Mouse (Mus musculus) gastrocnemius, adult 18-20 months (tissue): Measurements from ENCODE around the gene Rapgef1. TPM values are rescaled to one million over a fixed set of nuclear protein-coding genes. Genes with fewer than 3 reads are reported as not detected.
"Not testable (repeated sequence)": the region's sequence is repeated elsewhere in the genome, so short reads cannot be mapped to it uniquely, and the experiment has no call there.

Experiments used
- DNase-seq: peaks from one replicate; pipeline ENCODE4 v3.0.0; 2021; ENCODE audit warnings: low spot score
- total RNA-seq, 2 experiments: library from RNA; stranded (reverse); gene quantifications; 2 replicates each; pipeline ENCODE4 v1.2.3; 2021

Gene Rapgef1
- total RNA-seq, 2 experiments from 2014 or later = 137 to 155 TPM

DNA sequence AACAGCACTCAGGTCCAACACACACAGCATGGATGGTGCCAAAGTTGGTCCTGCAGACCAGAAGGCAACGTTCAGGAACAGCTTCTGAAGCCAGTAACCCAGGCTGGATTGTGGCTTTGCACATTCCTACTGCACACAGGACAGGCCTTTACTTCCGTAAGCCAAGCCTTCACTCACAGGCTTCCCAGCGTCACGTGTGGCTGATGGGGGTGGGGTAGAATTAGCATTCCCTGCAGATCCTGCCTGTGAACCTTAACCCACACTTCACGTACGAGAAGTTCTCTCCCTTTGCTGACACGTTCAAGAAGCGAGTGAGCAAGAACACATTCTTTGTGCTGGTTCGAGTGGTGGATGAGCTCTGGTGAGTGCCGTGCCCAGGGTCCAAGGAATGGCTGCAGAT, 113.0 kb downstream of the Rapgef1 start:
- DNase-seq = no peak

GRCm38 (mm10) chr2:29733348-29733747, 113.8 kb downstream of the Rapgef1 start:
- no peak for DNase-seq

- DNase-seq = no peak
Observed at GRCm38 (mm10) chr2:29735708-29736107, 116.2 kb downstream of the Rapgef1 start.

- DNase-seq = no peak
Observed at GRCm38 (mm10) chr2:29737209-29737925, 117.8 kb downstream of the Rapgef1 start.

- DNase-seq = no peak
Observed at GRCm38 (mm10) chr2:29738799-29739198, 119.3 kb downstream of the Rapgef1 start.

GRCm38 (mm10) chr2:29739368-29739767, 119.8 kb downstream of the Rapgef1 start:
- no peak for DNase-seq

GRCm38 (mm10) chr2:29741207-29741606, 121.7 kb downstream of the Rapgef1 start:
- DNase-seq = no peak

GRCm38 (mm10) chr2:29744256-29744655, 124.7 kb downstream of the Rapgef1 start:
- no peak for DNase-seq

DNA sequence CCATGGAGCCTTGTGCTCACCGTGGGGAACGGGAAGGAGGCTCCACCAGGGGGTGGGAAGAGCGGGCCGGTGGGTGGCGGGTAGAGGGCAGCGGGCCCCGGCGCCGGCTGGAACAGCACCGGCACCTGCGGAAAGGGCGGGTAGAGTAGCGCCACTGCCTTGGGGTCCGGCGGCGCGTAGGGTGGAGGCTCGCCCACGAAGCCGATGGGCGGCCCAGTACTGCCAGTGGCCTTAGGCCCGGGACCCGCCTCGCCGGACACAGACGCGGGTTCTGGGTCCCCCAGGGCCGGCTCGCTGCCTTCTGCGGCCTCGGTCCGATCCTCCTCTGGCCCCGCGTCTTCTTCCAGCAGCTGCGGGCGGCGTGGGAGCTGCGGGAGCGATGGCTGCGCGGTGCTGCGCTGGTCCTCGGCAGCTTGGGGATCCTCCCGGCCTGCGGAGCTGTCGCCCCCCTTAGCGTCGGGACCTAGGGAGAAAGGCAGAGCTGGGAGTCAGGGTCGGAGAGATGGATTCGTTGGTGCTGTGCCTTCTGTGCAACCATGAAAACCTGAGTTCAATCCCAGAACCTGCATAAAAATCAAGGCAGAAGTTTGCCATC, 127.8 kb downstream of the Rapgef1 start:
- DNase-seq = no peak

- DNase-seq = no peak
Observed at GRCm38 (mm10) chr2:29747852-29748251, 128.3 kb downstream of the Rapgef1 start.

- no peak for DNase-seq
Observed at GRCm38 (mm10) chr2:29748499-29748898, 129.0 kb downstream of the Rapgef1 start.

DNA sequence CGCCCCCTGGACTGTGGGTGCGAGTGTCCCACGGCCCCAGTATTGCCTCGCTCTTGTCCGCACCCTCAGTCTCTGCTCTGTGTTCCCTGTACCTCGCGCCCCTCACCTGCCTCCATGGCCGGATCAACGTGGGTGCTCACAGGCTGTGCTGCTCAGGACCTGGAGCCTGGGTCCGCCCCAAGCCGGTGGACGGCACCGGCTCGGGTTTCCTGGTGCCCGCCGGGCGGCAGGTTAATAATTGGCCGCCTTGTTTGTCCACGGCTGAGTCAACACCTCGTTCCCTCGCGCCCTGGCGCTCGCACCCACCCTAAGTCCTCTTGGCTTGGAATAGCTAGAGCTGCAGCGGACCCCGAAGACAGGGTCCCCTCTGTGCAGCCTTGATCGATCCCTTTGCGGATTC, 132.0 kb downstream of the Rapgef1 start, which contains the start of gene Gm13420:
Gm13420 (minus strand) TSS at position 189 of the 400 bp plus-strand sequence.
- DNase-seq = no peak

DNA sequence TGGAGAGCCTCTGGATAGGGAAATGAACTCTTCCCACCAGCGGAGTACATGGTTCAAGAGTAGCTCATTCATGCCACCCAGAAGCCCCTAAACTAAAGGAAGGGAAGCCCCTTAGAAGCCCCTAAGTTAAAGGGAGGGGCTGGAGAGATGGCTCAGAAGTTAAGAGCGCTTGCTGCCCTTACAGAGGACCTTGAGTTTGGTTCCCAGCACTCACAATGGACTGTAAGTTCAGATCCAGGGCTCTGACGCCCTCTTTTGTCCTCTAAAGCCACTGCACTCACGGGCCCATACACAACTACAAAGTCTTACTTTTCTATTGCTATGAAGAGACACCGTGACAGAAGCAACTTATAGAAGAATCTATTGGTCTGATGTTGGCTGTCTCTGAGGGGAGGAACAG, 132.9 kb downstream of the Rapgef1 start:
- no peak for DNase-seq

- no peak for DNase-seq
Observed at GRCm38 (mm10) chr2:29755693-29756092, 136.2 kb downstream of the Rapgef1 start.

DNA sequence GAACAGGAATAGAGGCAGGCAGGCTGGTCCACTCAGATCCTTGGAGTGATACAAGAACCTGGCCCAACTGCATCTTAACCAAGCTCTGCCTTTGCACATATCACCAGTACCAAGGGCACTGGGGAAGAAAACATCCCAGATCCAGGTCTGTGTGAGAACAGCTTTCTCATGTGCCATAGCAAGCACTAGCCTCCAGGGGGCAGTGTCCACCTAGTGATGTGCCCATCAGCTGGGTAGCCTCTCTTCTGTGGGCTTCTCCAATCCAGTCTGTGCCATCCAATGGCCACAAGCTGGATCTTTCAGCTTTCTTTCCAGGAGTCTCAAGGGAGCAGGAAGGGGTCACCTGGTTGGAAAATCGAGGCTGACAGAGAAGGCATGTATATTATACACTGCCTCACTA, 145.3 kb downstream of the Rapgef1 start:
- DNase-seq = peak; percentile 57

GRCm38 (mm10) chr2:29767976-29768709, 148.6 kb downstream of the Rapgef1 start:
- DNase-seq = no peak

DNA sequence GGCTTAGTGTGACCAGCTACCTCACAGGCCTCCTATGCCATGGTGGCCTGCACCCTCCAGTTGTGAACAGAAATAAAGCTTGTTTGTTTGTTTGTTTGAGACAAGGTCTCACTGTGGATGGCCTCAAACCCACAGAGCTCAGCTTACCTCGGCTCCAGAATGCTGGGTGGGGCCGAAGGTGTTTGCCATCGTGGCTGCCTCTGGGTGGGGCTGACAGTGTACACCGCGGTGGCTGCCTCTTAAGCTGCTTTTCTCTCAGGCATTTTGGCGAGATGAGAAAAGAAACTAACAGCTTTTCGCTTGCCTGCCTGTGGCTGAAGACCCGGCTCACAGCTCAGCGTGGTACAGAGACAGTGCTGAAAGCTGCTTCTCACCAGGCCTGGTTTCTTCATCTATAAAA, 149.4 kb downstream of the Rapgef1 start:
- DNase-seq = no peak

GRCm38 (mm10) chr2:29770162-29770561, 150.6 kb downstream of the Rapgef1 start:
- DNase-seq = no peak

- no peak for DNase-seq
Observed at GRCm38 (mm10) chr2:29771611-29772461, 152.3 kb downstream of the Rapgef1 start.

GRCm38 (mm10) chr2:29773323-29773722, 153.8 kb downstream of the Rapgef1 start:
- DNase-seq = no peak

DNA sequence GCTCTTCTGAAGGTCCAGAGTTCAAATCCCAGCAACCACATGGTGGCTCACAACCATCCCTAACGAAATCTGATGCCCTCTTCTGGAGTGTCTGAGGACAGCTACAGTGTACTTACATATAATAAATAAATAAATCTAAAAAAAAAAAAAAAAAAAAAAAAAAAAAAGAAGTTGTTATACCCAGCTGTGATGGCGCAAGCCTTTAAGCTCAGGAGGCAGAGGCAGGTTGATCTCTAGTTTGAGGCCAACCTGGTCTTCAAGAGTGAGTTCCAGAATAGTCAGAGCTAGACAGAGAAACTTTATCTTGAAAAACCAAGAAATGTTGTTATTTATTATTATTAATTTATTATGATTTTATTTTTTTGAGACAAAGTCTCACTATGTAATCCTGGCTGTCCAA, 161.7 kb downstream of the Rapgef1 start:
- not testable (repeated sequence) for DNase-seq

DNA sequence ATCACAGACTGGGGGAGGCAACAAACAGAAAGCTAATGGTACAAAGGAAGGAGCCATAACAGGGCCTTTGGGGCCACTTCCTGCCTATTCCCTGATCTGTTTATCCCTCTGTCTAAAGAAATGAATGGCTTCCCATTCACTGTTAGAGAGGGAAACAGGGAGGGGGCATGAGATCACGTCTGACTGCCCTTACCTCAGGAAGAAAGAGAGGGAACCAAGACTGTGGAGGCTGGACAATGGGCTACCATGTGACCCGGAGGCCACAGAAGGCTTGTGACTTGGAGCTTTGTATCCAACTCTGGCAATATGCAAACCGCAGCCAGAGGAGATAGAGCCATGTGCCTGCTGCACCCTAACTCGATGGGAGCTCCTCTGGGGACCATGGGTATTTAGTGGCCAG, 164.8 kb downstream of the Rapgef1 start:
- DNase-seq = no peak
